Mouse (Mus musculus) heart, postnatal 0 days (tissue): ENCODE results near the gene Zfp697. TPM values are rescaled to one million over a fixed set of nuclear protein-coding genes. Genes with fewer than 3 reads are reported as not detected.

Experiments used
- ATAC-seq: fragments of 200-750 bp; cut with Nextera tagmentation; 2 replicates; pipeline ENCODE4 v1.8.0; 2017; ENCODE audit warnings: low read depth, moderate number of reproducible peaks, moderate library complexity; ENCODE audit not compliant: insufficient read depth
- DNase-seq: peaks from one replicate; pipeline ENCODE4 v3.0.0-alpha.2; 2016; ENCODE audit warnings: low spot score
- H3K27ac ChIP-seq: fragments of 300-500 bp; sonication (generic); 2 replicates; pipeline ENCODE4 v1.5.1; 2014; ENCODE audit warnings: low read depth, mild to moderate bottlenecking
- H3K27me3 ChIP-seq: fragments of 300-500 bp; sonication (generic); 2 replicates; pipeline ENCODE4 v1.6.1; 2014; ENCODE audit warnings: low read length, mixed read lengths; ENCODE audit not compliant: control insufficient read depth, insufficient read depth
- H3K36me3 ChIP-seq: fragments of 300-500 bp; sonication (generic); replicated peaks from 2 replicates; pipeline ENCODE4 v1.6.1; 2014; ENCODE audit warnings: low read length, mixed read lengths; ENCODE audit not compliant: control insufficient read depth, insufficient read depth
- H3K4me1 ChIP-seq: fragments of 300-500 bp; sonication (generic); 2 replicates; pipeline ENCODE4 v1.6.1; 2014; ENCODE audit warnings: antibody characterized with exemption; ENCODE audit not compliant: control insufficient read depth, insufficient read depth
- H3K4me2 ChIP-seq: fragments of 300-500 bp; sonication (generic); 2 replicates; pipeline ENCODE4 v1.6.1; 2014; ENCODE audit warnings: low read depth, mild to moderate bottlenecking, low read length, moderate library complexity
- H3K4me3 ChIP-seq: fragments of 300-500 bp; sonication (generic); 2 replicates; pipeline ENCODE4 v1.5.1; 2014; ENCODE audit warnings: low read depth, low read length
- H3K9ac ChIP-seq: fragments of 300-500 bp; sonication (generic); replicated peaks from 2 replicates; pipeline ENCODE4 v1.6.1; 2014; ENCODE audit warnings: low read depth, low read length, mixed read lengths
- H3K9me3 ChIP-seq: fragments of 300-500 bp; sonication (generic); replicated peaks from 2 replicates; pipeline ENCODE4 v1.6.1; 2016; ENCODE audit warnings: low read length; ENCODE audit not compliant: control insufficient read depth
- CTCF ChIP-seq: IDR thresholded peaks from 2 replicates; pipeline ENCODE4 v1.5.1; 2016; ENCODE audit warnings: antibody characterized with exemption, control low read depth, low read depth
- EP300 ChIP-seq: IDR thresholded peaks from 2 replicates; pipeline ENCODE4 v1.6.1; 2016; ENCODE audit warnings: antibody characterized with exemption, low read depth
- WGBS: fragments of 180-500 bp; shearing (Covaris S2); extraction: QIAGEN DNeasy Blood & Tissue Kit; methylation state at CpG from one replicate; pipeline ENCODE4 v1.1.7; 2014; 5-methylcytosine and 5-hydroxymethylcytosine counted together
- polyA plus RNA-seq: library from polyadenylated mRNA; unstranded; fragments of >200 nt; fragmentation: Nextera tagmentation; extraction: Ambion mirVana; gene quantifications from 2 replicates; pipeline ENCODE4 v1.2.1, GENCODE M21; 2015
- total RNA-seq: library from RNA; depleted of rRNA; stranded (reverse); fragments of >200 nt; gene quantifications from 2 replicates; pipeline ENCODE4 v1.2.3, GENCODE M21; 2014; ENCODE audit warnings: low replicate concordance

Zfp697 gene
- total and polyA plus RNA-seq, 2 experiments from 2014 or later: 9.4 to 20.8 TPM

DNA sequence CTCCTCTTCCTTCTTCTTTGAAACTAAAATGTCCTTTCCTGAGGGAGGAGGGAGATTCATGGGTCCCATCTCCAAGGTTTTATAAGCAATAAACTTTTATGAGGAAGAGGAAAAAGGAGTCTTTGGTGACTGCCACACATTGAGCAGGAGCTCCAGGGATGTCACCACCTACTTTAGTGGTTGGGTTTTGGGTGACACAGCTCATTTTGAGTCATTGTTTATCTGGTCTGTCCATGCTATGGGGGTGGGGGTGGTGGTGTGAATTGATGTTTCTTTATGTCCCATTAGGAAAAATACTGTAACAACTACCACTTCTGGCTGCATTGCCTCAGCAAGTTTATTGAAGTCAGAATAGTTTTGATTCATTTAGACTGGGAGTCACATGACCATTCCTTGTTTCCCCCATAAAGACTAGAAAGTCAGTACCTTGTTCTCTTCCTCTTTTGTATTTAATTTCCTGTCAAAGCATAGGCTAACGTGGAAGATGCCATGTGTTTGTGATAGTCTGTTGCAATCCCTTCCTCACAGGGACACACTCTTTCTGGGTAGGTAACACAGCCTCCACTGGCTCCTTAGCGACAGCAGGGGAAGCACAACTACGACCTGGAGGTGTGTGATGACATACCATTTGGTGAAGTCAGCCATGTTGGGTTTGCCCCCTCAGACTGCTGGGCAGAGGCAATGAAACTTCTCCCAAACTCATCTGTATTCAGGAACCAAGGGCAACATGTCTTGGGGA lies 25.5 kb upstream of the Zfp697 start:
- H3K4me1 ChIP-seq: 0 out of 2 replicates have a peak, but pooled peaks cover 3% of the 10 kb centered on the region
- H3K27ac ChIP-seq: no peak overlapping the region
- no peaks in the 10 kb centered on the region for H3K9me3 ChIP-seq
- H3K36me3 ChIP-seq: no peaks in the 10 kb centered on the region
- no peak overlapping the region for H3K4me2 ChIP-seq
- H3K4me3 ChIP-seq: no peak overlapping the region
- H3K9ac ChIP-seq: no peak overlapping the region
- TF ChIP-seq EP300: no peak
- TF ChIP-seq CTCF: no peak
- 0 out of 2 replicates have a peak, but pooled peaks cover 4% of the 10 kb centered on the region for H3K27me3 ChIP-seq
- 51% methylated on average over 3 of the region's 3 CpGs for WGBS
- DNase-seq: no peak
- no peak for ATAC-seq

DNA sequence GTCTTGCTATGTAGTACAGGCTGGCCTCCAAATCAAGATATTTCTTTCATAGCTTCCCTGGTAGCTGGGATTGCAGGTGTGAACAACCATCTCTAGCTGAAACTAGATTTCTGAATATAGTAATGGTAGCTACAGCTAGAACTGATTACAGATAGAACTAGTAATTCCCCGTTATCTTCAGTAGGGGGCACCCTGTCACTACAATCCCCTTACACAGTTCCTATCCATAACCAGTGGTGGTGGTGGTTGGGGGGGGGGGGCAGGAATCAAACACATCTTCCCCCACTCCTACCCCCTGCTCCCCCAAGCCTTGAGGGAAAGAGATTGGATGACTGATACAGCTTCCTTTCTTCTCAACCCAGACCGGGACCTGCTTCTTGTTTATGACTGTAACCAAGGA lies 19.5 kb upstream of the Zfp697 start:
- Histone ChIP-seq H3K27ac (no peak overlapping the region), H3K4me1 (no peaks in the 10 kb centered on the region), H3K9me3 (no peaks in the 10 kb centered on the region), H3K4me2 (no peak overlapping the region), H3K36me3 (no peaks in the 10 kb centered on the region), H3K4me3 (no peak overlapping the region), H3K9ac (no peak overlapping the region), H3K27me3 (0 out of 2 replicates have a peak, but pooled peaks cover 3% of the 10 kb centered on the region)
- 19% methylated on average over 2 of the region's 2 CpGs for WGBS
- TF ChIP-seq CTCF (peak; percentile 74), EP300 (no peak)
- ATAC-seq (0 out of 2 replicates have a peak, but pooled peaks have one; percentile 41), DNase-seq (peak; percentile 38)

DNA sequence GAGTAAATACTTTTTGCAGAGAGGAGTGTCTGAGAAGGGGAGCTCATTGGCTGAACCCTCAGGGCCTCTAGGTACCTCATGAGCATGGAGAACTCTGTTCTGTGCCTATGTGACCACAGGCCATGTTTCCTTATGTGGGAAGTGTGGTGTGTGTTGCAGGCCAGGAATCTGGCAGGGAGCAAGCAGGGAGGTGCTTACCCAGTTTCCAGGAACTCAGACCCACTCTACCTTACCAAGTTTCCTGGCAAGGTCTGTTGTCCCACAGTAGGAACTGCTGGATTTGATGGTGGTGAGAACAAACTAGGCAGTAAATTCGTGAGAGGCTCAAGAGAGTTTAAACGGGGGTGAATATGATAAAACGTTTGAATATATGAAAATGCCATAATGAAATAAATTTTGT lies 16.2 kb upstream of the Zfp697 start:
- Histone ChIP-seq H3K36me3 (no peaks in the 10 kb centered on the region), H3K27me3 (no peaks in the 10 kb centered on the region), H3K9me3 (no peaks in the 10 kb centered on the region), H3K9ac (no peak overlapping the region), H3K4me2 (no peak overlapping the region), H3K4me1 (no peaks in the 10 kb centered on the region), H3K4me3 (no peak overlapping the region), H3K27ac (no peak overlapping the region)
- WGBS: 67% methylated on average over 3 of the region's 3 CpGs
- TF ChIP-seq EP300 (no peak), CTCF (no peak)
- DNase-seq (no peak), ATAC-seq (no peak)

DNA sequence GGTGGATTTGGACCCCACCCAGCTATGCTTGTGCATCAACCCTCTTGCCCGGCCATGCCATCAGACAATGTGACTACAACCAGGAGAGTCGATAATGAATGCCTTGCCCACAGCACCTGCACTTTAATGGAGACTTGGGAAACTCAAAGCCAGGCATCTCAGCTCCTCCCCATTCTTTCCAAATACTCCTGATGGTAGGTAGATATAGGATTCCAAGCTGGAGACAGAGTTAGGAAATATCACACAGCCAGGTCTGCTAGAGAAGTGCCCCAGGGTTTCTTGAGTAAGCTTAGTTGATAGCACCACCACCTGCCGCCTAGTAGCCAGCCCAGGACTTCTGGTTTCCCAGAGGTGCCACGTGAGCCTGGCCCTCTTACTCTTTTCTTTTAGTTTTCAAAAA lies 15.4 kb upstream of the Zfp697 start:
- no peak for TF ChIP-seq EP300
- ATAC-seq (no peak), DNase-seq (no peak)
- Histone ChIP-seq H3K4me3 (no peak overlapping the region), H3K27me3 (no peaks in the 10 kb centered on the region), H3K9me3 (peaks cover 7% of the 10 kb centered on the region), H3K4me1 (no peaks in the 10 kb centered on the region), H3K27ac (no peak overlapping the region), H3K4me2 (no peak overlapping the region), H3K36me3 (no peaks in the 10 kb centered on the region), H3K9ac (no peak overlapping the region)
- 76% methylated on average over 4 of the region's 4 CpGs for WGBS

DNA sequence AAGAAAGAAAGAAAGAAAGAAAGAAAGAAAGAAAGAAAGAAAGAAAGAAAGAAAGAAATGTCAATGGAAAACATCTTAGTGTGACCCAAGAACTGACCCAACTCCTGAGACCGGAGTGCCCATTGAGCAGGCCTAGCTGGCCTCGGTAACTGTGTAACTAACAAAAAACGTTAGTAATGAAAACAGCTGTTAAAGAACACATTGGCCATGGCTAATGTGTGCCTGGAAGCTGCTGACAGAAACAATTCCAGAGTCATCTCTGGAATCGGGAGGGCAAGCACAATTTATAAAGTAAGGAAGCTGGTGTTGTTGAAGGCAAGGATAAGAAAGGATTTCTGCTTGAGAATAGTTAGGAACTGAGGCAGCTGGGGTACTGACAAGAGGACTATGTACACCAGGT lies 14.0 kb upstream of the Zfp697 start:
- WGBS: 54% methylated on average over 4 of the region's 4 CpGs
- ATAC-seq (no peak), DNase-seq (no peak)
- Histone ChIP-seq H3K4me3 (no peak overlapping the region), H3K9me3 (peaks cover 9% of the 10 kb centered on the region), H3K4me2 (no peak overlapping the region), H3K36me3 (no peaks in the 10 kb centered on the region), H3K9ac (no peak overlapping the region), H3K27ac (no peak overlapping the region), H3K4me1 (no peaks in the 10 kb centered on the region), H3K27me3 (no peaks in the 10 kb centered on the region)
- TF ChIP-seq CTCF (no peak), EP300 (no peak)

DNA sequence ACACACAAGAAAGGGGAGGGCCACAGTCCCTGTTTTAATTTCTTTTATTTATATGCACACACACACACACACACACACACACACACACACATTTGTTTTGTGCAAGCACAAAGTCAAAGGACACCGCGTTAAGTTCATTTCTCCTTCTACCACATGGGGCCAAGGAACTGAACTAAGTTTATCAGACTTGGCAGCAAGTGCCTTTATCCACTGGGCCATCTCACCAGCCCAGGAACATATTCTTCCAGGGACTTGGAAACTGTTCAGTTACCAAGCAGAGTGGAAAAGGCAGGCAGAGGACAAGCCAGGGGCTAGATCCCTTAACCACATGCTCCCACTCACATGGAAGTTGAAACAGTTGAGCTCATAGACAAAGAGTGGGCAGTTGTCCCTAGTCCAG lies 13.5 kb upstream of the Zfp697 start:
- H3K4me1 ChIP-seq: peaks cover 5% of the 10 kb centered on the region
- H3K4me3 ChIP-seq: no peak overlapping the region
- TF ChIP-seq EP300: no peak
- TF ChIP-seq CTCF: no peak
- H3K36me3 ChIP-seq: no peaks in the 10 kb centered on the region
- no peak overlapping the region for H3K27ac ChIP-seq
- ATAC-seq: no peak
- H3K4me2 ChIP-seq: no peak overlapping the region
- WGBS: 80% methylated on average over 2 of the region's 2 CpGs
- H3K9ac ChIP-seq: no peak overlapping the region
- no peak for DNase-seq
- H3K9me3 ChIP-seq: peaks cover 9% of the 10 kb centered on the region
- no peaks in the 10 kb centered on the region for H3K27me3 ChIP-seq
